Mouse (Mus musculus) embryonic facial prominence, embryonic 13.5 days (tissue): Measurements from ENCODE around the gene Dguok. TPM values are rescaled to one million over a fixed set of nuclear protein-coding genes. Genes with fewer than 3 reads are reported as not detected.

Experiments
- ATAC-seq: fragments of 200-750 bp; cut with Nextera tagmentation; 2 replicates; pipeline ENCODE4 v1.8.0; 2017; ENCODE audit warnings: low read depth; ENCODE audit not compliant: insufficient number of reproducible peaks, insufficient read depth, low FRiP score, low TSS enrichment
- H3K27ac ChIP-seq: fragments of 300-500 bp; sonication (generic); 2 replicates; pipeline ENCODE4 v1.5.1; 2015; ENCODE audit warnings: moderate library complexity, mild to moderate bottlenecking, inconsistent platforms
- H3K27me3 ChIP-seq: fragments of 300-500 bp; sonication (generic); 2 replicates; pipeline ENCODE4 v1.6.1; 2015; ENCODE audit warnings: mild to moderate bottlenecking, inconsistent platforms
- H3K36me3 ChIP-seq: fragments of 300-500 bp; sonication (generic); 2 replicates; pipeline ENCODE4 v1.6.1; 2015; ENCODE audit warnings: mild to moderate bottlenecking, inconsistent platforms
- H3K4me1 ChIP-seq: fragments of 300-500 bp; sonication (generic); 2 replicates; pipeline ENCODE4 v1.6.1; 2015; ENCODE audit warnings: inconsistent platforms
- H3K4me2 ChIP-seq: fragments of 300-500 bp; sonication (generic); 2 replicates; pipeline ENCODE4 v1.6.1; 2015; ENCODE audit warnings: moderate library complexity, mild to moderate bottlenecking, inconsistent platforms
- H3K4me3 ChIP-seq: fragments of 300-500 bp; sonication (generic); 2 replicates; pipeline ENCODE4 v1.5.1; 2015; ENCODE audit warnings: mild to moderate bottlenecking, inconsistent platforms
- H3K9ac ChIP-seq: fragments of 300-500 bp; sonication (generic); 2 replicates; pipeline ENCODE4 v1.6.1; 2015; ENCODE audit warnings: mild to moderate bottlenecking, inconsistent platforms
- H3K9me3 ChIP-seq: fragments of 300-500 bp; sonication (generic); 2 replicates; pipeline ENCODE4 v1.6.1; 2016; ENCODE audit warnings: inconsistent platforms
- WGBS: fragments of 180-500 bp; shearing (Covaris S2); methylation state at CpG from one replicate; pipeline ENCODE4 v1.1.7; 2015; ENCODE audit warnings: mixed read lengths; 5-methylcytosine and 5-hydroxymethylcytosine counted together
- polyA plus RNA-seq: library from polyadenylated mRNA; unstranded; fragments of >200 nt; fragmentation: Nextera tagmentation; extraction: Ambion mirVana; gene quantifications from 2 replicates; pipeline ENCODE4 v1.2.1, GENCODE M21; 2015

The Dguok gene
- polyA plus RNA-seq, 1 experiment from 2014 or later, result 89.5 TPM

DNA sequence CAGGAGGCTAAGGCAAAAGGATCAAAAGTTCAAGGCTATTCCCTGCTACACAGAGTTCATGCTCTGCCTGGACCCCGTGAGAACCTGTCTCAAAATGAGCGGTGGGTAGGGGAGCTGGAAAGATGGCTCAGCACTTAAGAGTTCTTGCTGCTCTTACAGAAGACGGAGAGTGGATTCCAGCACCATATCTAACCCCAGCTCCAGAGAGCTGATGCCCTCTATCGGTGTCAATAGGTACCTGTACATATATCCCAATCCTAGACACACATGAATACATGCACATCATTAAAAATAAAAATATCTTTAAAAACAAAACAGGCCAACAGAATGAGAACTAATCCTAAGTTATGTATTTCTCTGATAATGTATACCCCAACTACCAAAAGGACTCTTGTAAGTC is 28.6 kb downstream of the Dguok start:
- Histone ChIP-seq H3K4me1 (no peaks in the 10 kb centered on the region), H3K27ac (no peak overlapping the region), H3K9me3 (no peaks in the 10 kb centered on the region), H3K27me3 (no peaks in the 10 kb centered on the region), H3K9ac (no peak overlapping the region), H3K36me3 (peaks cover 56% of the 10 kb centered on the region), H3K4me2 (no peak overlapping the region), H3K4me3 (no peak overlapping the region)
- no peak for ATAC-seq
- 70% methylated on average over 4 of the region's 4 CpGs for WGBS

GRCm38 (mm10) chr6:83475431-83475830 is 31.3 kb downstream of the Dguok start:
- Histone ChIP-seq H3K4me2 (no peak overlapping the region), H3K4me3 (no peak overlapping the region), H3K36me3 (peaks cover 29% of the 10 kb centered on the region), H3K27me3 (no peaks in the 10 kb centered on the region), H3K27ac (no peak overlapping the region), H3K9ac (no peak overlapping the region), H3K4me1 (no peaks in the 10 kb centered on the region), H3K9me3 (no peaks in the 10 kb centered on the region)
- 77% methylated on average over 7 of the region's 7 CpGs for WGBS
- no peak for ATAC-seq

DNA sequence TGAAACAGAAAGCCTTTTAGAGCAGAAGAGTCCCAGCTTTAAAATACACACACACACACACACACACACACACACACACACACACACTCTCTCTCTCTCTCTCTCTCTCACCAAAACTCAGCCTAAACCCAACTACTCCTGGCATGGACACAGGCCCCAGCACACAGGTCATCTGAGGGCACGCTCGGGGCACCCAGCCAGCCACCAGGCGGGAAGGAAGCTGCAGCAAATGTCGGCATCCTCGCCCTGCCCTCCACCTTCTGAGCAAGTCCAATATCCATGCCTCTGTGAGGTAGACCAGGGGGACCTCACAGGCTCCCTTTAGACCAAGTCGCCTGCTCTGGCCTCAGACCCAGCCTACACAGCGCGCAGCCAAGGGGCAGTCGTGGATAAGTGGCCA is 33.5 kb downstream of the Dguok start:
- no peak overlapping the region for H3K27ac ChIP-seq
- no peaks in the 10 kb centered on the region for H3K9me3 ChIP-seq
- no peak overlapping the region for H3K9ac ChIP-seq
- no peaks in the 10 kb centered on the region for H3K27me3 ChIP-seq
- no peaks in the 10 kb centered on the region for H3K4me1 ChIP-seq
- H3K4me3 ChIP-seq, result no peak overlapping the region
- no peak for ATAC-seq
- H3K36me3 ChIP-seq, result peaks cover 9% of the 10 kb centered on the region; the same call in 1 of the 2 replicates
- H3K4me2 ChIP-seq, result no peak overlapping the region
- WGBS, result 80% methylated on average over 9 of the region's 9 CpGs

DNA sequence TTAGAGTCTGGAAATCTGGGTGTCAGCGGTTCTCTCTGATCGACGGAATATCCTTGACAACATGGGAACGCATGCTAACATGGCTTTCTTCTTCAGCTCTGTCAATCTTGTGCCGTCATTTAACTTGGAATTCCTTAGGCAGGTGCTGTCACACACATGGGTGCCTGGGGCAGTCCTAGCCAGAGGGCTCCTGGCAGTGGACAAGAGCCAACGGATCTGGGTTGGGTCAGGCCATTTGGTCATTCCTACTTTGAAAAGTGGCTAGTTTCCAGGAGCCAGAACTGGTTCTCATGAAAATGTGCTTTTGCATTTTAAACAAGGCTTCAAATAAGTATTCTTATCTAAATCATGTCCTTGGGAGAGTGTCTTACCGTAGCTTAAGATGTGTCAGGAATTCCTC is 35.0 kb downstream of the Dguok start:
- no peaks in the 10 kb centered on the region for H3K9me3 ChIP-seq
- H3K4me1 ChIP-seq, result no peaks in the 10 kb centered on the region
- H3K27ac ChIP-seq, result no peak overlapping the region
- 80% methylated on average over 7 of the region's 7 CpGs for WGBS
- H3K36me3 ChIP-seq, result peaks cover 2% of the 10 kb centered on the region; the same call in 1 of the 2 replicates
- H3K4me3 ChIP-seq, result no peak overlapping the region
- no peak overlapping the region for H3K9ac ChIP-seq
- ATAC-seq, result no peak
- no peak overlapping the region for H3K4me2 ChIP-seq
- no peaks in the 10 kb centered on the region for H3K27me3 ChIP-seq

DNA sequence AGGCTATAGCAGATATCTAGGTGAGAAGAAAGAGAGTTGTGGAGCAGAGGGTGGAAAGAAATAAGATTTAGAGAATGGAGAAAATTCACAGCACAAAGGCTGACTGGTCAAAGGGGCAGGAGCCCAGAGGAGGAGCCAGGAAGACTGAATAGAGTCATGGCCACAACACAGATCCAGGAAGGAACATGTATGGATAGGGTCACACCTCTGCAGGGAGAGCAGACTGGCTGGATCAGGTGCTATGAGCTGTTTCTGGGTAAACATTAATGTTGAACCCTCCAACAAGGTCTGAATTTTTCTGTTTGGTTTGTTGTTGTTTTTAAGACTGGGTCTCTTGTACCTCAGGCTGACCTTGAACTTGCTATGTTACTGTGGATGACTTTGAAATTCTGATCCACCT is 42.8 kb downstream of the Dguok start:
- H3K36me3 ChIP-seq, result no peaks in the 10 kb centered on the region
- no peak overlapping the region for H3K4me2 ChIP-seq
- no peak overlapping the region for H3K4me3 ChIP-seq
- H3K9me3 ChIP-seq, result no peaks in the 10 kb centered on the region; the same call in 1 of the 2 replicates
- no peak overlapping the region for H3K9ac ChIP-seq
- H3K27ac ChIP-seq, result no peak overlapping the region
- H3K27me3 ChIP-seq, result no peaks in the 10 kb centered on the region
- ATAC-seq, result no peak
- H3K4me1 ChIP-seq, result no peaks in the 10 kb centered on the region; the same call in 1 of the 2 replicates

DNA sequence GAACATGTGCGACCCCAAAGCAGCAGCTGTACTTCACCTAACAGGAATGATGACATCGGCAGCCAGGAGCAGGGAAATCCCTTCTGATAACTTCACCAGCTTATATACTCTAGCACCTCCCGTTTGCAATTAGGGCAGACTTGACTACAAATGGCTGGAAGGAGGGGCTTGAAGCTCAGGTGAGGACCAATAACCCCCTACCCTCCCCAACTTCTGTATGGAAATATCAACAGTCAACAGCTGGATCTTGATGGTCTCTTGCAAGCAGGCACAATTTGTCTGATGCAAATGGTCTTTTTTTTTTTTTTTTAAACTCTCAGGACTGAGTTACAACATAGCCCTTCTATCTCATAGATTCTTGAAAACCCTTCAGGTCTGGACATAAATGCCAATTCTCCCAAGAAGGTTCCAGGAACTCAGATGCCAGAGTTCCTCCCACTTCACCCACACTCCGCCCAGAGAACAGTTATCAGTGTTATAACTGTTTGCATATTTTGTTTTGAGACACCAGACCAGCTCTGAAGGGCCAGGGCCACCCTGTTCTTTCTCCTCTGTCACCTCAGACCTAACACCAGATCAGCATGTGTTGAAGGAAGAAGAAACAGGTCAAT is 47.6 kb downstream of the Dguok start, which contains the start of gene Tet3:
TSS of gene Tet3 (minus strand) at position 51 of the 611 bp plus-strand sequence.
- H3K4me1 ChIP-seq, result peaks cover 24% of the 10 kb centered on the region
- no peaks in the 10 kb centered on the region for H3K36me3 ChIP-seq
- H3K9me3 ChIP-seq, result no peaks in the 10 kb centered on the region; the same call in 1 of the 2 replicates
- no peak within 1 kb of the TSS for H3K4me2 ChIP-seq
- H3K27ac ChIP-seq, result peak within 1 kb of the TSS; percentile 22; the same call in 1 of the 2 replicates
- no peaks in the 10 kb centered on the region for H3K27me3 ChIP-seq
- H3K9ac ChIP-seq, result no peak within 1 kb of the TSS
- no peak for ATAC-seq
- no peak within 1 kb of the TSS for H3K4me3 ChIP-seq
- 66% methylated on average over 4 of the region's 4 CpGs for WGBS

DNA sequence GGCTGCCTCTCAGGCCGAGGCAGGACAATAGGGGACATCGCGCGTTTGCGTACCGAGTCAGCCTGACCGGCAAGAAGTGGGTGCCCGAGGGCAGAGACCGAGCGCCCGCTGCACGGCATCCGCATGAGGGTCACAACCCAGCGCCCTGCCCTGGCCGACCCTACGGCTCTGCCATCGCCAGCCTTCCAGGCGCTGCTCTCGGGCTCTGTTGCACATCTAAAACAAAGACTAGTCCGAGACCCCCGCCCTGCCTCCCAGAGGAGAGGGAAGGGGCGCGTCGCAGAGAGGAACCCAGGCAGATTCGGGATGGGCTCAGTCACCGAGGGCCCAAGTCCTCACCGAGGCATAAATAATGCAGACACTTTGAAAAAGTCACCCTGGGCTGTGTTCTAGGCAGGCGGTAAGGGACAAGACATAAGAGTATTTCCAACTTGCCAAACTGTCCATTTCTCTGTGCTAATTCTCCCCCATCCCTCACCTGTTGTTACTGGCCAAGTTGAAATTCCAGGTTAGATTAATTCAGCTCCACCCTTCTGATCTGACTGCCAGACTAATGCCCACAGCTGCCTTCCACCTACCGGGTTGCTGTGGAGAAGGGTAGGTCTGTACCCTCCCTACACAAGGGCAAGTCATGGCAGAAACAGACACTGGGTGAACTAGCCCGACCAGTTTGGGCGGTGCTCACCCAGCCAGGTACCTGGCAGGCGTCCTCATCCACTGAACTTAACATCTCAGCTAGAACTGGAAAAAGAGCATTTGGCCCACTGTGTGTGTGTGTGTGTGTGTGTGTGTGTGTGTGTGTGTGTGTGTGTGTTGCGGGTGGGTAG is 49.6 kb downstream of the Dguok start:
- Histone ChIP-seq H3K4me3 (peak overlapping the region; percentile 79), H3K9ac (peak overlapping the region; percentile 95), H3K27ac (peak overlapping the region; percentile 92), H3K4me2 (peak overlapping the region; percentile 94), H3K27me3 (no peaks in the 10 kb centered on the region), H3K9me3 (no peaks in the 10 kb centered on the region), H3K4me1 (peaks cover 42% of the 10 kb centered on the region), H3K36me3 (no peaks in the 10 kb centered on the region)
- WGBS, result 2% methylated on average over 32 of the region's 33 CpGs
- ATAC-seq, result peak; percentile 75; the same call in 1 of the 2 replicates

DNA sequence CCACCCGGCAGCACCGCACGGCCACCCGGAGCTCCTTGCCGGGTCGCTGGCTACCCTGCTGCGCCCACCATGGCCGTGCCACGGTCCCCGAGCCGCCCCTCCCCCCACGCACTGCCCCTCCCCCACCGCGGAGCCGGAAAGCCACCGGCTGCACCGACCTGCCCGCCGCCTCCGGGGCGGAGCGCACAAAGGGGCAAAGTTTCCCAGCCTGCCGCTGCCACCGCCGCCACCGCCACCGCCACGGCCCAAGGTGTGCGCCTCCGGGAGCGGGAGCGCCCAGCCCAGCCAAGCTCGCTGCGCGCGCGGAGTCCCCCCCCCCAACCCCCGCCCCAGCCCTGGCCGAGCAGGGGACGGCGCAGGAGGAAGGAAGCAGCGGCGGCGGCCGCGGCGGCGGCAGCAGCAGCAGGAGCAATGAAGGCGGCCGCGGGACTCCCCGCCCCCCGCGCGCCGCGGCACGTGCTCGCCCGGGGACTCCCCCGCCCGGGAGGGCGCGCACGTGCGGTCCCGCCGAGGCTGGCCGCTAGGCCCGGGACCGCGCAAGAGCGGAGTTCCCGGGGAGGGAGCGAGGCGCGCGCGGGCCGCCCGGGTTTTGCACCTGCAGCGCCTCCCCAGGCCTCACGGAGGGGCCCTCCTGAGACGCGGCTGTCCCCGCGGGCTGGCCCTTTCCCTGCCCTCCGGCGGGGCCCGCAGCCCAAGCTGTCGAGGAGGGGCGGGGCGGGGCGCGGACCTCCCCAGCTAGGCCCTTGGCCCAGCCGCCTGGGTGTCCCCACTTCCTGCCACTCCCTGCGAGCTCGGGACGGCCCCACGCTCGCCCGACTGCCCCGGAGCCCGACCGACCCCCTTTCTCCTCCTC is 50.4 kb downstream of the Dguok start:
- H3K9ac ChIP-seq, result peak overlapping the region; percentile 95
- WGBS, result under 1% methylated on average over 57 of the region's 105 CpGs
- no peaks in the 10 kb centered on the region for H3K36me3 ChIP-seq
- peak overlapping the region; percentile 94 for H3K4me2 ChIP-seq
- ATAC-seq, result peak; percentile 76
- H3K27me3 ChIP-seq, result no peaks in the 10 kb centered on the region
- H3K27ac ChIP-seq, result peak overlapping the region; percentile 92
- peaks cover 50% of the 10 kb centered on the region for H3K4me1 ChIP-seq
- H3K4me3 ChIP-seq, result peak overlapping the region; percentile 79
- H3K9me3 ChIP-seq, result no peaks in the 10 kb centered on the region

GRCm38 (mm10) chr6:83455328-83456130 is 51.2 kb downstream of the Dguok start:
- Histone ChIP-seq H3K9me3 (no peaks in the 10 kb centered on the region), H3K27me3 (no peaks in the 10 kb centered on the region), H3K36me3 (peaks cover 4% of the 10 kb centered on the region; the same call in 1 of the 2 replicates), H3K4me2 (peak overlapping the region; percentile 94), H3K4me3 (peak overlapping the region; percentile 79), H3K4me1 (peaks cover 58% of the 10 kb centered on the region), H3K9ac (peak overlapping the region; percentile 95), H3K27ac (peak overlapping the region; percentile 92)
- ATAC-seq, result no peak; the same call in 1 of the 2 replicates
- WGBS, result 2% methylated on average over 26 of the region's 41 CpGs

GRCm38 (mm10) chr6:83453706-83454105 is 53.1 kb downstream of the Dguok start:
- Histone ChIP-seq H3K27ac (peak overlapping the region; percentile 64; the same call in 1 of the 2 replicates), H3K4me2 (peak overlapping the region; percentile 94), H3K36me3 (peaks cover 20% of the 10 kb centered on the region), H3K9ac (peak overlapping the region; percentile 95), H3K9me3 (no peaks in the 10 kb centered on the region), H3K4me3 (peak overlapping the region; percentile 79), H3K27me3 (no peaks in the 10 kb centered on the region), H3K4me1 (peaks cover 77% of the 10 kb centered on the region)
- 14% methylated on average over 11 of the region's 11 CpGs for WGBS
- no peak for ATAC-seq
